Mouse (Mus musculus) cerebellum, postnatal 4 days (tissue): ENCODE measurements around the gene Slc50a1.
A peak's percentile ranks its signal among the peaks of the same experiment; 100 is the strongest.

ENCODE experiments used
- DNase-seq, 2 experiments: peaks; one replicate each; pipeline ENCODE4 v3.0.0; 2022; ENCODE audit warnings: low spot score in 2 of 2, mixed read lengths in 1 of 2

Gene Slc50a1

DNA sequence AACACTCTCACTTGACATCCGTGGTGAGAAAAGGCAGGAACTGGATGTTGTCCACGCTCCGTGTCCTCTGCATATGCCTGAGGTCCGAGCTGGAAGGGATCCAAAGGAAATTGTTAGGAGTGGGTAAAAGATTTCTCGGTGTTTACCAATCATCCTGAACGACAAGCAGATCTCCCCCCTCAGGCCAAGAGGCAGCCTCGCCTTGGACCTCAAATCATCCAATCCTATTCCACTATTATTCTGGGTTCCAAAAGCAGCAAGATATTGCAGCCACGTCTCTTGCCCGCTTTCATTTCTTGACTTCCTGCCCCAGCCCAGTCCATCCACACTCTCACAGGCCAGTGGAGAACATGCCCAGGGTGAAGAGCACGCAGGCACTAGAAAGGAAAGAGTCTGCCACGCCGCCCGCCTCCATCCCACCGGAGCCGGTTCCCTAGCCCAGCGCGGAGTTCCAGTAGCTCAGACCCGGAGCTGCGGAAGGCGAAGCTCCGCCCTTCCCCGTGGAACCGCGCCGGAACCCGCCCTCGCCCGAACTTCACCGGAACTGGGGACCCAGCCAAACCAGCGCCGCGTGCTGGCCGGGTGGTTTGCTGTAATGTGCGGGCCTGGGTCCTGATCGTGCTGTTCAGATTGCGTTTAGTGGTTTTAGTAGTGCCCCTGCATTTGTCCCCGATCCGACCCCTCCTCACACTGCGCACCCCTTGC lies at the start of gene Slc50a1:
TSS of gene Slc50a1 (minus strand) at position 520 of the 705 bp plus-strand sequence.
- peak; percentile 72 to 82 for DNase-seq

DNA sequence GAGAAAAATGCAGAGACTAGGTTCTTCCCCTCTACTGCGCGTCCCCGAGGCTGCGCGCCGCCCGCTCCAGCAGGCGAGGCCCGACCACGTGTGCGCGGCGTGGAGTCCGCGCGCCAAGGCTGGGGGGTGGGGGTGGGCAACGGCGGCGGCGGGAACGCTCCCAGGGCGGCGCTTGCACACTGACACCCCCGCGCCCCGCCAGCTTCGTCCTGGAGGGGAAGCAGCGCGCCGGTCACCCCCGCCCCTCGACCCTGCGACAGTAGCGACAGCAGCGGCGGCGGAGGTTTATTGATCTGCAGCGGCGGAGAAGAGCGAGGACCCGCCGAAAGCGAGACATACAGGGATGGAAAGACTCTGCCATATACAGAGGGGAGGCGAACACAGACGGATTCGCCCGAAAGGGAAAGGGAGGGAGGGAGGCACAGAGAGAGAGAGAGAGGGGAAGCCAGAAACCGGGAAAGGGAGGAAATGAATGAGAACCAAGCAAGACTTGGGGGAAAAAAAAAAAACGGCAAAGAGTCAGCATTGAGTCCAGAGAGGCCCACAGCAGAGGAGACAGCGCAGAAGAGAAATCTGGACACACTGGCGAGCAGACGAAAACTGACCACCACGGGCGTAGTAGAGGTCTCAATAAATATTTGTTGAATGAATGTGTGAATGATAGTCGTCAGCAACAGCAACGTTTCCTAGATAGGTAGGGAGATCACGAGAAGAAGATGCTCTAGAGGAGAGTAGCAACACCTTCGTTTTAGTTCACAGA lies 49.4 kb upstream of the Slc50a1 start:
- DNase-seq, result peak in 1 of 2 experiments; percentile 32

GRCm38 (mm10) chr3:89318971-89319590 lies 48.7 kb upstream of the Slc50a1 start:
- DNase-seq, result no peak

DNA sequence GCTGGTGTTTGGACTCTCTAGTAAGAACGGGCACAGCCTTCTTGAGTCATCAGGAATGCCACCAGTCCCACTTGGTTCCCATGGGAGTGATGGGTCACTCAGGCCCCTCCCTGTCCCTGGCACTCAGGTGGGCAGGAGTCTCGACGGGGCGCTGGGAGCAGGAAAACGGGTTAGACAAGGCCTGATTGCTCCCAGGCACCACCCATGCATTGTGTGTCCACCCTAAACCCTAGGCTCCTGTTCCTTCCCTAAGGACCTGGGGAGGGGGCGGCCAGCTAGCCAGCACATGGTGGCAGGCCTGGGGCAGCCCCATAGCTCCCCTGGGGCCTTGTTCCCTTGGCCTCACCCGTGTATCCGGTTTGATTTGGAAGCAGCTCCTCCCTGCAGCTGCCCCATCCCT lies 47.9 kb upstream of the Slc50a1 start:
- DNase-seq, result no peak

- no peak for DNase-seq
Observed at GRCm38 (mm10) chr3:89317246-89317645, 46.9 kb upstream of the Slc50a1 start.

DNA sequence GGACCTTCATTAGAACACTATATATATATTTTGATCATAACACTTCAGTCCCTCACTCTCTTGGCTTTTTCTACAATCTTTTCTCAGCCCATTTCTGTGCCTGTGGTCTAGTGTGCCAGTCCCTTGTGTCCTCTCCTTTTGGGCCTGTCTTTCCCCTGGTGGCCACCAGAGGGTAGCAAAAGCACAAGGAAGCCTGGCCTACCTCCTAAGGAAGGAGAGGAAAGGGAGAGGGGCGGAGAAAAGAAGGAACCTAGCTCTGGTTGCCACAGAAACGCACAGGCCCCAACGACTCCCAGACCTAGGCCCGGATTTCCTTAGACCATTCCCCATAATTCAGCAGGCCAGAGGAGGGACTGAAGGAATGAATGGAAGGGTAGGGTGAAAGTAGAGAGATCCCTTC lies 46.5 kb upstream of the Slc50a1 start:
- peak; percentile 84 to 90 for DNase-seq

DNA sequence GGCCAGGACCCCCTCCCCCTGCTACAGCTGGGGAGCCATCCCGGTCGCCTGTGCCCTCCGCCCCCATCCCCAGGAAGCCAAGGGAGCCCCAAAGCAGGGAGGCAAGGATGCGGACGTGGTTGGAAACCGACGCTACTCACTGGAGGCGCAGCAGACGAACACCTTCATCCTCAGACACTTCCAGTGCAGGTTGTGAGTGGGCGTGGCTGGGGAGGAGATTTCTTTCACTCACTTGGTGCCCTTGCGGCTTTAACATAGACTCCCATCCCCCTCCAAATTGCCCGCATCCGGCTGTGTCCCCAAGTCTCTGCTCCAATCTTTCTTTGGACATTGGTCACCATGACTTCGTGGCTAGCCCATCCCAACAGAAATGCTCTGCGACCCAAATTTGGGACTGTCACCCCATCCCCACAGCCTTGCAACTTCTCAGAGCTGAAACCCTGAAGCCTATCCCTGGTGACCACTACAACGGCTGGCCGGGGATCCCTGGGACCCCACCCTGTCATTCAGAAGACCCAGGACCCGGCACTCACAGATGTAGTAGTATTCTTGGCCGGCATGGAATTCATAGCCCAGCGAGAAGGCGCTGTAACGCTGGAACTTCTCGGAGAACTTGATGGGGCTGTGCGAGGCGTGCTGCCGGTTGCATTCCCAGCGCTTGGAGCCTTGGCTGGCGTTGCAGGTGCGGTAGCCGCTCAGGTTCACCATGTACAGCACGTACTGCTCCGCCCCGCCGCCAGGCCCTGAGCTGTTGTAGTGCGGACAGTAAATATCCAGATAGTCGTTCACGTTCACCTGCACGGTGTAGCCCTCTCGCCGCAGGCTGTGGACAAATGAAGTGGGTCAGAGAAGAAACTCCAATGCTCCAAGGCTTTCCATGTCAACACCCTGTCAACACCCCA lies 45.8 kb upstream of the Slc50a1 start:
- no peak for DNase-seq

GRCm38 (mm10) chr3:89315195-89315929 lies 45.0 kb upstream of the Slc50a1 start:
- peak; percentile 79 to 89 for DNase-seq

- no peak for DNase-seq
Observed at GRCm38 (mm10) chr3:89314791-89315190, 44.4 kb upstream of the Slc50a1 start.

- DNase-seq, result no peak
Observed at GRCm38 (mm10) chr3:89314340-89314739, 44.0 kb upstream of the Slc50a1 start.

GRCm38 (mm10) chr3:89308089-89308488 lies 37.7 kb upstream of the Slc50a1 start:
- DNase-seq, result peak in 1 of 2 experiments; percentile 72

DNA sequence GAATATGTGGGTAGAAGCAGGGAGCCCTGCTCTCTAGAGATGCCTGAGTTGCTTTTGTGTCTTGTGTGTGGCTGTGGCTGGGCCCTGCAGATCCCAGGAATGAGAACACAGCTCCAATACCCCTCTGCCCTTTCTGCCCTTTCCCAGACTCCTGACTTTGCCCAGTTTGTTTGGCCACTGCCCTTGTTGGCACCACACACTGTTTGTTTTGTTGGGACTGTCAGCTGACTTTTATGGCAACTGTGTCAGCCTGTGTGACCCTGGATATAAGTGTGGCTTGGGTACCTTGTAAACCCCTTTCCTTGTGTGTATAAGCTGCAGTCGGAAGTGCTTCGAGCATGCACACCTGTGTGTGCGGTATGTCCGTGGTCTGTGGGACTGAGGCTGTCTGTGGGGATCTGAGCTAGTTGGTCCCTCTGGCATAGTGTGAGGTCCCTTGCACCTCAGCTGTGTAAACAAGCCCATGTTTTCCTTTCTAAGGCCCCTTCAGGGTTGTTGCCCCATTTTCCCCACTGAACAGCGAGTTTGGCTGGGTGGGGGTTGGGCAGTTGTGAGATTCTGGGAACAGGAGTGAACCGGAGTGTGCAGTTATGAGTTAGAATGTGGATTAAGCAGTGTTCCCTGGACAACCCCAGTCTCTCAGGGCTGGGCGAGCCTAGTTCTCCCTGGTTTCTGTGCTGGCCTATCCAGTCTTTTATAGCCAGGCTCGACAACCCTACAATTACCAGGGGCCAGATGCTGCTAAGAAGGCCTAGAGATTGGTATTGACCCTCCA lies 35.4 kb upstream of the Slc50a1 start:
- DNase-seq, result no peak

DNA sequence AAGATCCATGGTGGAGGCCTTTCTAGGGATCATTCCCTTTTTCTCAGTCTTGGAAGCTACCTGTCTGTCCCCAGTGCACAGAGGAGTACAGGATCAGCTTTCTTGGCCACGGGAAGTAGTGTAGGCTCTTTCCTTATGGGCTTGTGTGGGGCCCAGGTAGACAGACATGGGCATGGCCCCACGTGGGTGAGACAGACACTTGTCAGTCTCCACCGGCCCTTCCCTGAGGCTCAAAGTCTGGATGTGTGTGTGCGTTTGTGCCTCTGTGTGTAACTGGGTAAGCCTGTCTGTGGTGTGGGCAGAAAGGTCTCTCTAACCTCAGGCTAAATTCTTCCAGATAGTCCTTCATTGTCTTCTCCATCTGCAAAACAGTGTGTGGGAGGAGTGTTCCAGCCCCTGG lies 34.7 kb upstream of the Slc50a1 start:
- no peak for DNase-seq

GRCm38 (mm10) chr3:89304440-89304839 lies 34.1 kb upstream of the Slc50a1 start:
- DNase-seq, result no peak

GRCm38 (mm10) chr3:89300514-89300913 lies 30.1 kb upstream of the Slc50a1 start:
- DNase-seq, result no peak

- DNase-seq, result no peak
Observed at GRCm38 (mm10) chr3:89300071-89300470, 29.7 kb upstream of the Slc50a1 start.

DNA sequence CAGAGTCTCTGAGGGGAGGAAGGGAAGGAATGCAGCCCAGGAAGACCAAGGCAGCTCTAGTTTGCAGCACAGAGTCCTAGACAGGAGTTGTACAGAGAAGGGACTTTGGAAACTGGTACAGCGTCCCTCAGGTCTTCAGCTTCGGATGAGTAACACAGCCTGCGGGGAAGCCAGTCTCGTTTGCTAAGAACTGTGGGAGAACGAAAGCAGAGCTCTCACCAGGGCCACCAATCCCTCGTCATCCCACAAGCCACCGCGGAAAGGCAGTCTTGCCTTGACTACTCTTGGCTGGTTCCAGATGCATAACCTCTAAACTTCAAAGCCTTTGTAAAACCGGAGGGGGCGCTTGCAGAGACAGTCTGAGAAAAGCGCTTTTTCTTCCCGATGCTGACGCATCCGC lies 29.1 kb upstream of the Slc50a1 start:
- DNase-seq, result no peak

- DNase-seq, result no peak
Observed at GRCm38 (mm10) chr3:89298908-89299307, 28.5 kb upstream of the Slc50a1 start.

GRCm38 (mm10) chr3:89296761-89297396 lies 26.5 kb upstream of the Slc50a1 start:
- DNase-seq, result no peak
